Mouse (Mus musculus) cerebellum, adult 8-10 months (tissue): Measurements from ENCODE around the gene Fam120b.

Source experiments
- DNase-seq: peaks from one replicate; pipeline ENCODE4 v3.0.0; 2022

Gene Fam120b

DNA sequence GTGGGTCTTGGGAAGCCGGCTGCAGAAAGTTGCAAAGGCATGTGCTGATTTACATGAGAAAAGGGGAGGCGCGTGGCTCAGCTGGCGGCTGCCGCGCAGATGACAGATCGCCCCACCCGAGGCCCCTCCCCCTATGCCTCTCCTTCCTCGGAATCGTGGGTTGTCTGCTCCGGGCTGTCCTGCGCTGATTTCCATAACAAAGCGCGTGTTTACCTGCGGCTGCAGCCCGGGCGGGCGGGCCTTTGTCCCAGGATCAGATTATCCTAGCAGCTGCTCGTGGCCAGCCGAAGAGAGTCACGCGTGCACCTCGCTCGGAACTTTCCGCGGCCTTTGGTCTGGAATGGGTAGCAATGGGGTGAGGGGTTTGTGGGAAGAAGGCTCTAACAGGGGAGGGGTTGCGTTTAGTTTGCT is 15.4 kb upstream of the Fam120b start:
- DNase-seq, result no peak

DNA sequence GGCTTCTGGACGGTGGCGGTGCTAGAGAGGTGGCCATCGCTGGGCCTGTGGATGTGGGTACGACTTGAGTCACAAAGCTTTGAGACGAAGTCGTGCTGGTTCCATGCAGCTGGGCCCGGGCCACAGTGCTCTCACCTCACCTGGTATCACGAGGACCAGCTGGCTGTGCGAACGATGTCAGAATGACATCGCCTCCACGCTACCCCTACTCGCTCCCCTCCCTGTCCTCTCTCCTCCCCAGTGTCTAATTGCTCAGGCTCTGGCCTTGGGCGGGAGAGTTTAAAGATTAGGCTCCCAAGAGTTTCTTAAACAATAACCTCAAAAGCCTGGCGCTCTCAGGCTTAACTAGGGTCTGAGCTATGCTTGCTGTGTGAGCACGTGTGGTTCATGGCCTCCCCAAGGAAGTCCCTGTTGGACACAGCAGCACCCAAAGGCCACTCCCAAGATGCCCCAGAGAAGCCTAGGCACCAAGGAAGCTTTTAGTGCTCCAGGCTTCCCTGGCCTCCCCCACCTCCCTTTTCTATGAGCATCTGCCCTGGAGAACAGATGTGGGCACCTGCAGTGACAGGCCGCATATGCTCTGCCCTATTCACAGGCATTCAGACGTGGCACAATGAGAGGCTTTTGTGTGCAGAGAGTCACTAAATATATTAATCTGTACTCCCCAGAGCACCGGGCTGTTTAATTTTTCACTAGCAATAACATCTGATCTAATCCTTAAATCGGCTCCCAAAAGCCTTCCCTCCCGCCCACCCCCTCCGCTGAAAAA is 14.7 kb upstream of the Fam120b start:
- DNase-seq, result no peak

DNA sequence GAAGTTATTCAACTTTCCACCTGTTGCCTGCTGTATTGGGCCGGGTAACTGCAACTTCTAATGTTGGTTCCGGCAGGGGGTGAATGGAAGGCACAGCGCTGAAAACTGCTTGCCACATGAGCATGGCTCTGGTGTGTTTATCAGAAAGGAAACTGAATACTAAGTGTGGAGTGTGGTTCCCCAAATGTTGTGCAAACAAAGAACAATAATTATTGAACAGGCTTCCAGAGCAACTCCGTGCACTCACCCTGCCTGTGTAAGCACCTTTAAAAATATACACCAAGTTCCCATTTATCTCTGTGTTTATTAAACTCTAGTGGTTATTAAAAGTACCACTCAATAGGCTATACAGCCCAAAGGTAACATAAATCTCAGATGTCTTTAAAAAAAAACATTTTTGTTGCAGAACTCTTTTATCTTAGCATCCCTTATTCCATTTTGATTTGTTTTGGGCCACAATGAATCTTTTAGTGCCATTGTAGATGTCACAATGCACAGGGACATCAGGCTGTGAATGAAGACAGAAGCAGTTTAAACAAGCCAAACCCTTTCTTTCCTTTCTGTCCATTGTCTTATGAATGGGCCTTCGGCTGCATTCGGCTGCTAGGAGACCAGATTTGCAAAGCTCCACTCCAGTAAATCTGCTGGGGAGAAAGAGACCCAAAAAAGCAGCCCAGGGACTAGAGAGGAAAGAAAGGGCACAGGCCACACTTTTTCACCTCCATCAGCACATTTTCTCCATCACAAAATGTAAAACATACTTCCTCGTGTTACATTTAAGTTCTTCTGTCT is 13.9 kb upstream of the Fam120b start:
- DNase-seq, result no peak

DNA sequence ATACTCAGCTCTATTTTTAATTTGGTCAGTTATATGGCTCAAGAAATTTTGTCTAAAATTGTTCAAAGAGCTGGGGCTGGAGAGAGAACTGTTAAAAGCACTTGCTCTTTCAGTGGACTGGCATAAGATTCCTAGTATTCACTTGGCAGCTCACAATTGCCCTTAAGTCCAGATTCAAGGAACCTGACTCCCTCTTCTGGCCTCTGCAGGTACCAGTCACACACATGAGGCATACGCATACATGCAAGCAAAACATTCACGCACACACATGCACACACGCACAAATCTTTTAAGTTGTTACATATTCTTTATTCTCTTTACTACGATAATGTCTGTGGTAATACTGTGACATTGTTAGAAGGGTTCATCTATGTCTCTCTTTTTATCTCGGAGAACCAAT is 12.6 kb upstream of the Fam120b start:
- no peak for DNase-seq

DNA sequence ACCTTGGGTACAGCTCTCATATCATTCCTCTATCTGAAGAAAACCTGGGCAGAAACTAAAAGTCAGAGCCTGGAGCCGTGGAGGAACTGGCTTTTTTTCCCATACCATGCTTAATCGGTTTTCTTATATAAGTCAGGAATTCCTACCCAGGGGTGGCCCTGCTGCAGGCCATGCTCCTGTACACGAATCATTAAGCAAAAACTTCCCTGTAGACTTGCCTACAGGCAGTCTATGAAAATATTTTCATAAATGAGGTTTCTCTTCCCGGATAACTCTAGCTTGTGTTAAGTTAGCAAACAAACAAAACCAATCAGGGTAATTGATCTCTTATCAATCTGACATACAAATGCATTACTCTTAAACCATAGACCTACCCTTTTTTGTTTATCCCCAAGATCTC is 7.1 kb upstream of the Fam120b start:
- DNase-seq, result no peak

DNA sequence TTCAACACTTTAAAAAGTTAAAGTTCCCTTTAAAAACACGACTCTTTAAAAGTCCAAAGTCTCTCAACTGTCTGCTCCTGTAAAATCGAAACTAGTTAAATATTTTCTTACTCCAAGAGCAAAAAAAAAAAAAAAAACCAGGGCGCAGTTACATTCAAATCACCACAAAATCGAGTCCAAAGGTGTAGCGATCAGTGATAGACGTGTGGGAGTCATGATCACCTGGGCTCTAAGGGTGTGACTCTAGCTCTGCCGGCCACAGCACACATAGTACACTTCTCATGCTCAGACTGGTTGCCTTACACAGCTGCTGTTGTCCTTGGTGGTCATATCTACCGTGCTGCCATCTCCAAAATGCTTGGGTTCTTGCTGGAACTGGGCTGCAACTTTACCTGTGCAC is 6.6 kb upstream of the Fam120b start:
- DNase-seq, result no peak

DNA sequence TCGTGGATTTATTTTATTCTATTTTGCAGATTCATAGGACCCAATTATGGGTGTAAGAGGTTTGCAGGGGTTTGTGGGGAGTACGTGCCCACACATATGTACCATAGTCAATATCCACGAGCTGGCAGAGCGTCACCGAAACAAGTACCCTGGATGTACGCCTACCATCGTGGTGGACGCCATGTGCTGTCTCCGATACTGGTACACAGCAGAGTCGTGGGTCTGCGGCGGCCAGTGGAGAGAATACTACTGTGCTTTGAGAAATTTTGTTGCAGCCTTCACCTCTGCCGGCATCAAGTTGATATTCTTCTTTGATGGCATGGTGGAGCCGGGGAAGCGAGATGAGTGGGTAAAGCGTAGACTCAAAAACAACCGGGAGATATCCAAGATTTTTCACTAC is 5.7 kb downstream of the Fam120b start:
- DNase-seq, result no peak

DNA sequence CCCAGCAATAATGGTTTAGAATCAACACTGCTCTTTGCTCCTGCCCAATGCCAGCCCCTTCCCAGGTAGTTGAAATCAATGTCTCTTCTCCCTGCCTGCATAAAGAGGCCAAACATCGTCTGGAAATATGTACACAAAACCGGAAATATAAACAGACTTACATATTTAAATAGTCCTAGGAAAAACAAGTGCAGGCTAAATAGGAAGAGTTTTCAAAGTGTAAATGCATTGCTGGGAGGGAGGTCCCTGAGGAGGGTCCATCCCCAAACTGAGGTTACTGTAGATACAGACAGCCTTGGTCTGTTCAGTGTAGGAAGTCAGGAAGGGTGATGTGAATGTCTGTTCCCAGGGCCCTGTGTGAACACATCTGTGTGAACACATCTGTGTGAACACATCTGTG is 10.6 kb downstream of the Fam120b start:
- DNase-seq, result no peak

DNA sequence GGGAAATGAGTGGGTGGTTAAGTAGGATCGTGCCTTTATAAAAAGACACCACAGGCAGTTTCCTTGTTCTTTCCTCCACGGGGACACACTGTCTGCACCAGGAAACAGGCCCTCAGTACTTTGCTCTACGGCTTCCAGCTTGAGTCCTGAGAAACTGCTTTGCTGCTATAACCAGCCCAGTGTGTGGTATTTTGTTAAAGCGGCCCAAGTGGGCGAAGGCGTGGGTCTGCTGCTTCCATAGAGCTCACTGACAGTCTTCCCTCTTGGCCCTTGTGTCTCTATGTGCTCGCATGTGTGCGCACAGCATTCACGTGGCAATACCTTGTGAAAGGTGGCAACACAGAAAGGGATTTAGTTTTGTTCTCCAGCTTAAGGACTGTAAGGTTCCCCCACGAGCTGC is 13.3 kb downstream of the Fam120b start:
- no peak for DNase-seq

DNA sequence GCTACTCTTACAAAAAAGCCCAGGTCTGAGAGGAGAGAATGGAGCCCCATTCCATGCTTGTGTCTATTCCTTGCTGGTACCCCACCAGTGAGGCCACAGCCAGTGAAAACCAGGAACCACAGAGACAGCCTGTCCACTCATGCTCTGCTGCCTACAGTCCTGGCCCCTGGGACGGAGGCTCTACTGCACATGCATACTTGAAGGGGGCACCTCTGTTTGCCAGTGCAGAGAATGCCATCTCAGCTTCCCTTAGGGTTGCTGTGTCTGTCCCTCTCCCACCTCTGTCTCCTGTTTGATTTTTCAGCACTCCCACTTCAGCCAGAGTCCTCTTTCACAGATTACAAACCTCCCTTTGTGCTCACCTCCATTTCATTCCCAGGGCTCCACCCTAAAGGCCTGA is 14.9 kb downstream of the Fam120b start:
- no peak for DNase-seq

DNA sequence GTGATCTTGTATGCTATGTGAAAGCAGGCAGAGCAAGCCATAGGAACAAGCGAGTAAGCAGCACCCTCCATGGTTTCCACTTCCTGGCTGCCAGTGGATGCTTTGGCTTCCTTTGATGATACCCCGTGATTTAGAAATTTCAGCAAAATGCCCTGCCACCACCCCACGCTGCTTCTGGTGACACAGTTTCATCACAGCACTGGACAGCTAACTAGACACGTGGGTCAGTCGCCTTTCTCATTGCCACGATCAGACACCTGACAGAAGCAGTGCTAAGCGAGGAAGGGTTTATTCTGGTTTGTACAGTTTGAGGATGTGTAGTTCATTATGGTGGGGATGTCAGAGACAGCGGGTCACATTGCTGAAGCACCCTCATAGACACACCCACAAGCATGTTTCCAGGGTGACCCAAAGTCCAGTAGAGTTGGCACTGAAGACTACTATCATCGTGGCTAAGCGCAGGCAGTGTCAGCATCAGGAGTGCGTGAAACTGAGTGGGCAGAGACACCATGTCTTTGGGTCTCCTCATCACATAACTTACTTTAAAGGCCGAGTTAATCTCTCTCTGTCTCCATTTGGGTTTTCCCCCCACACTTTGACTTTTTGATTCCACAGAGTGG is 20.7 kb downstream of the Fam120b start:
- no peak for DNase-seq

DNA sequence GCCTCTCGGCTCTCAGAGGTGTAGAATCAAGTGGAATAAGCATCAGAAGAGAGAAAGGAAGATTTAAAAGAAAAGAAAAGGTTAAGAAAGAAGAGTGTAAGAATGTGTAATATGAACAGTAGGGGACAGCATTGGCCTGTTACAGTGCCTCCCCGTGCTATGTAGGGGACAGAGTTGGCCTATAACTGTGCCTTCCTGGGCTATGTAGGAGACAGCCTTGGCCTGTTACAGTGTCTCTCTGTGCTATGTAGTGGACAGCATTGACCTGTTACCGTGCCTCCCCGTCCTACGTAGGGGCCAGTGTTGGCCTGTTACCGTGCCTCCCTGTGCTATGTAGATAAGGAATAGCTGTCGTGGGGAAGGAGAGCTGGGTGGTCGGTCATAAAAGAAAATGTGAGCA is 23.5 kb downstream of the Fam120b start:
- DNase-seq, result no peak

DNA sequence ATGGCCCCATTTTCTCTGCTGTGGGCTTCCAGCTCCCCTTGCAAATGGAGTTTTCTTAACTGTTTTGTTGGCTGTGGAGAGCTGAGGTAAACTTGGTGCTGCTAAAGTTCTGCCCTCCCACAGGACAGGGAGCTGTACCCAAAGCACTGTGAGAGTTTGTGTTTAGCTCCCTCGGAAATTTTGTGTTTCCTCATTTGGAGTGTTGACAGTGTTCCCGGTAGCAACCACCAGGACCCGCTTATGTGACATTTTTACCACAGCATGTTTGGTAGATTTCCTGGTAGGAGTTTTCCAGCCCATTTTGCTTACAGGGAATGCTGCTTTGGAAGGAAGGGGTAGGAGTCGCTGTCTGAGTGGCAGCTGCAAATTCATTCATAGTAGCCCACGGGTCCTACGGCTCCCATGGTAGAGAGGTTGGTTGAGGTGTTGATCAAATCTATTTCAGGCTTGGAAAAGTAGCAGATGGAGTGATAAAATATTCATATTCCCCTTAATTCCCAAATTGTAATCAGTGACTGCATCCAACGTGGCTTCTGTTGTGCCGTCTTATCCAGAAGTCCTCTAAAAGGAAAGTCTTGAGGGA is 24.1 kb downstream of the Fam120b start:
- DNase-seq, result no peak

DNA sequence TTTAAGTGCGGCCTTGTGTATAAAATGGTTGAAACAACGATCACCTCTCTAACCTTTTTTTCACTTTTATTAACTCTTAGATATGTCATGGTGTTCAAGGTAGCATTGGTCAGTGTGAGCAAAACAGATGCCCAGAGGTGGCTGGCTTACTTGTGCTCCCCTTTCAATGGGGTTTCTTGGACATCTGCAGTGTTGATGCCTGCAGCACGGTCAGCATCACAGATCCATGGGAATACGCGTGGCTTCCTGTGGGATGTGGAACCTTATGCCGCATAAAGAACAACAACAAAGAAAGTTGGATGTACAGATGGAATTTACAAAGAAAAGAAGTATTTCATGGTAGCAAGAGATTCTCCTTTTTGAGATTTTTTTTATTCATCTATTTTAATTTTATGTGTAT is 25.4 kb downstream of the Fam120b start:
- DNase-seq, result no peak

DNA sequence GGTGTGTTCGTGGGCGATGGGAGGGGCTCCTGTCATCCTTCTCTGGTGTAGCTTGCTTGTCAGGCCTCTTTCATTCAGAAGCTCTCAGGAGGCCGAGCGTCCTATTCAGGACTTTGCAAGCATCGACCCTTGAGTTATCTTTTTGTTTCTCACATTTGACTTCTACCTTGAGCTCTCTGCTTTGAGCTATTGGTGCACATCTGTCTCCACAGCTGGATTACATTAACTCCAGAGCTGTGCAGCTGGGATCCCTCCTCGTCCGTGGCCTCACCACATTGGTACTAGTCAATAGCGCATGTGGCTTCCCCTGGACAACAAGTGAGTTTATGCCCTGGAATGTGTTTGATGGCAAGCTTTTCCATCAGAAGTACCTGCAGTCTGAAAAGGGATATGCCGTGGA is 26.7 kb downstream of the Fam120b start:
- no peak for DNase-seq

DNA sequence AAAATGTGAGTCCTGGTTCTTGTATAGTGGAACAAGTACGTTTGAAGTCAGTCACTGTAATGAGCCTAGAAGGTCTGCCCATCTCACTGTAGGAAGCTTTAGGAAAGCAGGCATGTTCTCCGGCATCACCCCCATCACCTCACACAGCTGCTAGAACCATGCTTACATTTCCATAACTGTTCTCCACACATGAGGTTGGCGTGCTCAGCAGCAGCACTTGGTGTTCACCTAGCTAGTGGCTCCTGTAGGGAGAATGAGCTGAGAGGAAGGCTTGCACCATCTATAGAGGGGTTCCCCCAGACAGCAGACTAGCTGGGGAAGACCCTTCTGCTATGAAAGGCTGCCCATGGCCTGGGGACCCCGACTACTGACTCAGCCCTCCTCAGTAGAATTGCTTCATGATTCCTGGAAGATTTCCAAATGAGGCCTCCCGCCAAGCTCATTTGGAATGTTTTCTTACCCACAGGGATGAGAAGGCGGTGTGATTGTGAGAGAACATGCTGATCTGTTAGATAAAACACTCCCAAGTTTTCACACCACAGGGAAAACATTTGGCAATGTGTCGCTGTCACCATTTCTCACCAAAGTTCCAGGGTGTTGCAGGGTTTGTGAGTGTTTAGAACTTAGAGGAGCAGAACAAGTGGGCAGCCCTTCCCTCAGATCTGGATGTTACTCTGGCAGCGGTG is 27.2 kb downstream of the Fam120b start:
- no peak for DNase-seq

DNA sequence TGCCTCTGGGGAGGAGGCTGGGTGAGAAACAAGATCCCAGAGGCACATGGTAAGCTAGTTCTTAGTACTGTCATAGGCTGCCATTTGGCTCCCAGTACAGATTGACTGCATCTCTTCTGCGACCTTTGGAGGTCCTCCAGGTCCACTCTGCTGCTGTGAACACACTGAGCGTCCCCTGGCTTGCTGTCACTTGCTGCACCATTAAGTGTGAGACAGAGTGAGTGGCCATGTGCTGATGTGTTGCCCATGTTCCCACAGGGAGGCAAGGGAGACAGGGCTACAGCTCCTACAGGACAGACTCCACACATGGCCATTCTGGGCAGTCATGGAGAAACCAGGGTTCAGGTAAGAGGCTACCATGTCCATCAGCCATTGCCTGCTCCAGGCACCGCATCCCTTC is 29.9 kb downstream of the Fam120b start:
- DNase-seq, result no peak

DNA sequence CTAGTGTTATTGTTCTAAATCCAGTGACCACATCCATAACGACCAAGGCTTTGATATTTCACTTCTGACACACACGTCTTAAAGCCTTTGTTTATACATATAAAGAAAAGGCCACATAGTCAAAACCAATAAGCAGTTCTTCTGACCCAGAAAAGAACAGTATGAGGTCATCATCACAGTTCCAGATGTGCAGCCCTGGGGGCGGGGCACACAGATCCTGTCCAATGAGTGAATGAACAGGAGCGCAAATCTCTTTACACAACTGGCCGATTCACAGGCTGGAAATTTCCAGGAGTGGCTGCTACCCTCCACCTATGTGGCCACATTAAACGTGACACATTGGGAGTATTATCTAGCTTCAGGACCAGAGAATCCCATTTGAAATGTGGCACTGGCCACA is 33.4 kb downstream of the Fam120b start:
- DNase-seq, result no peak

DNA sequence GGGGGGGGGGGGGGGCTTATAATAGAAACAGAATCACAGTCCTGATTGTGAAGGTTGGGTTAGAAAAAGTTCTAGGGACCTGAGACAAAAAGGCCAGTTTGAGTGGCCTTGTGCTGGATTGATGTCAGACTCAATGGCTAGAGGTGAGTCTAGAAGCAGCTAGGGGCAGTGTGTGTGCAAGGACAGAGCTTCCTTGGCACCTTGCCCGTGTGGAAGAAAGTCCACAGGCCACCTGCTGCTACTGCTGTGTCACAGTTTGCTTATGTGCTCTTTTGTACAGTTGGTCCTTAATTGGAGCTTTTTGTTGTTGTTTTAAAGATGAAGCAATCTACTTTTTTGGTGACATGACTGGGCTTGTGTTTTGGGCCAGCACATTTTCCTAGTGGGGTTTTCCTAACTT is 33.9 kb downstream of the Fam120b start:
- no peak for DNase-seq

DNA sequence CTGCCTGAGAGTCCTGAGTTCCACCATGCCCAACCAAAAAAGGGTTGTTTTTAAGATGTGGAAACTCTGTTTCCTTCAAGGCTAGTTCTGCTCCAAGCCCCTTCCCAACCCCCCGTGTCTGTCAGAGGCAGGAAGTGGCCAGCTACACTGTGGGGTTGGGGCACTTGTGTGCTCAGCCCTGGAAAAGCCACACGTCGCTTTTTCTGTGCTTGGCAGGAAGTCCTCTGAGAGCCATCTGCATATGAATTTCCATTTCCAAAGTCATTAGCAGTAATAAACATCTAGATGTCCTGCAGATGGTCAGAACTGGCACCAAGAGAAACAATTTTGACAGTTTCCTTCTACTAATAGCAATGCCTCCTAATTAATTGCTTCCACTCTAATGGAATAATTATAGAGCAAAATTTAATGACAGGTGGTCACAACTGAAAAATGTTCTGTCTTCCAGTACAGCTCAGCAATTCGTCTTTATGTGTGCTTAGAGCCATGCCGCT is 35.1 kb downstream of the Fam120b start:
- peak; percentile 27 for DNase-seq

DNA sequence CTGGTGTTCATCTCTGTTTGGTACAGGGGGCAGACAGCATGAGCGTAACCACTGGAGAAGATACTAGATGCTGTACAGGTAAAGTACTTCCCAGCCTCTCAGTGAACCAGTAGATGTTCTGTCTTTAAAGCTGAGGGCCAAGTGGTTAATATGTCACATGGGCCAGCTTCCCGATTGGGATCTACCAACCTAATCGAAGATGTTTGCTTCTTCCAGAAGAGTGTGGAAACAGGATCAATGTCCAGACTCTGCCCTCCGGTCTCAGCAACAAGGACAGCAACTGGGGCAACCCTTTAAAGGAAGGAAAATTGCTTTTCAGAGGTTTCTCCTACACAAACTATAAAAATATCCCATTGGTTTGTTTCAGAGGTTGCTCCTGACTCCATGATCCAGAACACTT is 35.5 kb downstream of the Fam120b start:
- no peak for DNase-seq

DNA sequence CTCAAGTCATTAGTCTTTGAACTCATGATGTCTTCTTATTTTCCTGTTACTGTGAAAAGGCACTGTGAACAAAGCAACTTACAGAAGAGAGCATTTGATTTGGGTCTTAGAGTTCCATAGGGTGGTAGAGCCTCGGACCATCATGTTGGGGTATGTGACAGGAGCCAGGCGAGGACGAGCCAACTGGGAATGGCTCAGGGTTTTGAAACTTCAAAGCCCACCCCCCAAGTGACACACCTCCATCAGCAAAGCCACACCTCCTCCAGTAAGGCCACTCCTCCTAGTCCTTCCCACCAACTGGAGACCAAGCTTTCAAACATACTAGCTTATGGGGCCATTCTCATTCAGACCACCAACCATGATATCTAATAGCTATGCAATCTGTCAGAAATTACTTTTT is 36.0 kb downstream of the Fam120b start:
- DNase-seq, result no peak

DNA sequence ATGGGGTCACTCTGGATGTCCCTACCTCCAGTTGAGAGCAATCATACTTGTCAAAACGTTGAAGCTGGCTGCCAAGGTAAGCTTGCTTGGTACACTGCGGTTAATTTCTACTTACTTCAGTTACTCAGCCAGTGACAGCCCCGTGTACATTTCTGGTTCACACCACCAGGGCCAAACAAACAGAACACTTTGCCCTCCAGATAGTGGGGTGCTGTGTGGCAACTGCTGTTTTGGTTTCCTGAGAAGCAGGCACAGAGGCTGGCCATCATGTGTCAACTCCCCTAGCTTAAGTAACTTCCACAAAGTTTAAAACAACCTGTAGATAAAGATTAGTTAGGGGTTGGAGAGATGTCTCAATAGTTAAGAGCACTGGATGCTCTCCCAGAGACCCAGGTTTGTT is 38.7 kb downstream of the Fam120b start:
- no peak for DNase-seq
